ENCODE assay signal across 14 mouse cellular contexts in genomic region chr5:137633397-137634084, GRCm38 (mm10). TPM values are rescaled to one million over a fixed set of nuclear protein-coding genes. Genes with fewer than 3 reads are reported as not detected.
DNase-seq lines count a peak whose midpoint lies in the region; ATAC-seq and TF ChIP-seq lines count a peak whose summit lies in the region.
"Had no signal": no experiment of that assay in that cellular context is flagged by ENCODE, and none has a peak within 500 bp of the region (broad histone marks: within the 10 kb centered on the region; RNA-seq: fewer than 3 reads in every experiment).

No protein-coding gene starts in this region.

- no peak overlapping the region for H3K4me3 ChIP-seq in kidney, embryonic 16.5 days (ENCODE audit: low read length)
- no peak overlapping the region for H3K4me3 ChIP-seq in lung, adult 2 months (replicated peaks; ENCODE audit: extremely low read depth, low read depth, low read length)
- H3K4me3 ChIP-seq: forebrain, embryonic 10.5 days had no signal

- no peaks in the 10 kb centered on the region for H3K9me3 ChIP-seq in kidney, embryonic 16.5 days (ENCODE audit: low read length)
- H3K9me3 ChIP-seq: forebrain, embryonic 10.5 days; megakaryocyte, embryonic 14.5 days had no signal

- no peak overlapping the region for H3K4me2 ChIP-seq in kidney, embryonic 16.5 days (replicated peaks; ENCODE audit: low read depth, low read length)

- H3K9ac ChIP-seq in kidney, embryonic 16.5 days (replicated peaks; ENCODE audit: low read length), result no peak overlapping the region

- peaks cover 34% of the 10 kb centered on the region for H3K4me1 ChIP-seq in kidney, embryonic 16.5 days (ENCODE audit: insufficient read depth, low read length)
- H3K4me1 ChIP-seq in lung, adult 2 months (ENCODE audit: control insufficient read depth, insufficient read depth, low read length), result peaks cover 3% of the 10 kb centered on the region; the same call in 1 of the 2 replicates

- H3K27ac ChIP-seq in kidney, embryonic 16.5 days (ENCODE audit: low read length), result no peak overlapping the region
- H3K27ac ChIP-seq: forebrain, embryonic 10.5 days had no signal

- TF ChIP-seq POLR2A in lung, adult 2 months (IDR thresholded peaks at IDR 0.05; ENCODE audit: borderline replicate concordance, extremely low read depth, low read depth, low read length), result no peak

- ATAC-seq in kidney, embryonic 16.5 days (ENCODE audit: low FRiP score, low TSS enrichment), result no peak

- H3K36me3 ChIP-seq in kidney, embryonic 16.5 days (ENCODE audit: insufficient read depth, low read length), result peaks cover 42% of the 10 kb centered on the region

- no peak for TF ChIP-seq CTCF in lung, adult 2 months (IDR thresholded peaks at IDR 0.05; ENCODE audit: insufficient read depth, low read length)

- no peaks in the 10 kb centered on the region for H3K27me3 ChIP-seq in kidney, embryonic 16.5 days (ENCODE audit: insufficient read depth, low read length)
- H3K27me3 ChIP-seq: megakaryocyte, embryonic 14.5 days had no signal

- WGBS in kidney, embryonic 16.5 days, result 79% methylated on average over 12 of the region's 12 CpGs
- WGBS in lung, adult 2 months, result 54% methylated on average over 12 of the region's 12 CpGs

- peak; percentile 48 for DNase-seq in kidney, adult 18-20 months
- peak; percentile 45 for DNase-seq in ovary, postnatal 36 days (ENCODE audit: low spot score)
- no peak for DNase-seq in ovary, postnatal 10 days (ENCODE audit: low spot score)
- peak; percentile 70 for DNase-seq in lung, adult 2 months
- no peak for DNase-seq in layer of hippocampus, postnatal 36 days
- DNase-seq in urinary bladder, postnatal 25 days (ENCODE audit: low spot score), result no peak
- DNase-seq: cerebellum, adult 8-10 months; heart, postnatal 4 days; kidney, postnatal 4 days; thymus, adult 18-20 months had no signal

RNA-seq across cellular contexts. Expression of gene Gm20605, which starts 4.6 kb away (rescaled TPM):
- polyA plus RNA-seq in kidney, embryonic 16.5 days (2015; fragmentation: Nextera tagmentation; extraction: Ambion mirVana), result 18.4 and 20.9 TPM in 2 replicates
- polyA plus RNA-seq in lung, adult 2 months (2012; rRNA removed), result 63.8 and 65.2 TPM in 2 replicates
- total RNA-seq in layer of hippocampus, postnatal 36 days (2021), result 10 to 100 TPM; 18.6 to 23.9 TPM

RNA-seq across cellular contexts. Expression of gene Lrch4, which starts 4.6 kb away (rescaled TPM):
- polyA plus RNA-seq in kidney, embryonic 16.5 days (2015; fragmentation: Nextera tagmentation; extraction: Ambion mirVana), result 39.5 and 51.8 TPM in 2 replicates
- polyA plus RNA-seq in lung, adult 2 months (2012; rRNA removed), result 79.4 and 105 TPM in 2 replicates
- 10 to 100 TPM; 21.8 to 25.3 TPM for total RNA-seq in layer of hippocampus, postnatal 36 days (2021)

RNA-seq across cellular contexts. Expression of gene Fbxo24, which starts 4.7 kb away (rescaled TPM):
- 0.09 and 0.13 TPM in 2 replicates for polyA plus RNA-seq in kidney, embryonic 16.5 days (2015; fragmentation: Nextera tagmentation; extraction: Ambion mirVana)
- polyA plus RNA-seq in lung, adult 2 months (2012; rRNA removed), result 0.89 and 1.0 TPM in 2 replicates
- total RNA-seq in layer of hippocampus, postnatal 36 days (2021), result under 1 TPM; 0.18 to 0.77 TPM
- total RNA-seq: liver, adult 2 months had no signal

RNA-seq across cellular contexts. Expression of gene Sap25, which starts 7.6 kb away (rescaled TPM):
- polyA plus RNA-seq in kidney, embryonic 16.5 days (2015; fragmentation: Nextera tagmentation; extraction: Ambion mirVana), result 11.7 and 13.3 TPM in 2 replicates
- polyA plus RNA-seq in lung, adult 2 months (2012; rRNA removed), result 150 and 162 TPM in 2 replicates
- total RNA-seq in layer of hippocampus, postnatal 36 days (2021), result 10 to 100 TPM; 10.1 to 13.3 TPM

RNA-seq across cellular contexts. Expression of gene Irs3, which starts 12.0 kb away (rescaled TPM):
- polyA plus RNA-seq in kidney, embryonic 16.5 days (2015; fragmentation: Nextera tagmentation; extraction: Ambion mirVana), result 0.94 and 1.4 TPM in 2 replicates
- polyA plus RNA-seq in lung, adult 2 months (2012; rRNA removed), result 3.6 and 4.4 TPM in 2 replicates
- under 1 TPM; 0.15 to 0.28 TPM for total RNA-seq in layer of hippocampus, postnatal 36 days (2021)
- total RNA-seq: heart, postnatal 4 days; liver, adult 2 months had no signal

Comparison
In these comparisons a context has a peak if more than half of its experiments do, and no peak if none do; other contexts are left out.
1. DNase-seq: peak in kidney, adult 18-20 months (single experiment), ovary, postnatal 36 days (single experiment) and lung, adult 2 months (single experiment); none in ovary, postnatal 10 days (single experiment), layer of hippocampus, postnatal 36 days (0 of 2) and urinary bladder, postnatal 25 days (single experiment).